Mouse (Mus musculus) heart, postnatal 25 days (tissue): Measurements from ENCODE around the gene Slc24a2. TPM values are rescaled to one million over a fixed set of nuclear protein-coding genes. Genes with fewer than 3 reads are reported as not detected.
A peak's percentile ranks its signal among the peaks of the same experiment; 100 is the strongest.

Experiments used
- DNase-seq: peaks from one replicate; pipeline ENCODE4 v3.0.0; 2022; ENCODE audit warnings: low spot score
- intact Hi-C: fragments of 180-260 bp; cut with DNase I; formaldehyde crosslinking; loops from one replicate; pipeline ENCODE4 v1.15.1; 2025
- total RNA-seq, 2 experiments: library from RNA; stranded (reverse); gene quantifications; 2 replicates each; pipeline ENCODE4 v1.2.3; 2021

The Slc24a2 gene
- total RNA-seq, 2 experiments from 2014 or later: 1.4 TPM

DNA sequence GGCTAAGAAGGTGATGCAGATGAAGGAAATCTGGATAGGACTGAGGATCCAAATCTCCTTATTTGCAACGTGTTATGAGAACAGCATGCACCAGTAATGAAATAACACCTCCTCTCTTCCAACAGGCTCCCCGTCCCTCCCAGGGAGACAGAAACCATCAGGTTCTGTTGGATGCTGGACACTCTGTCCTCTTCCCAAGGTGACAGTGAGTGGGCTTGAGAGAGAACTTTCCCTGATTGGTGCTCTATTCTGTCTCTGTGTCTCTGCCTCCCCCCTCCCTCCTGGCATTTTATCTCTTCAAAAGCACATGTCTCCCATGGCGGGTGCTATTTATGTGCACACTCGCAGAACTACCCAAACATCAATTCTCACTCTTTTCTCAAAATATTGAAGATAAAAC, 103.5 kb downstream of the Slc24a2 start:
- intact Hi-C loops: no loop called here

GRCm38 (mm10) chr4:87119758-87120157, 110.5 kb downstream of the Slc24a2 start:
- DNase-seq: no peak
- intact Hi-C loops: no loop called here

More for the DNA sequence above, 103.5 kb downstream of the Slc24a2 start:
- DNase-seq: no peak

GRCm38 (mm10) chr4:87115726-87116125, 114.6 kb downstream of the Slc24a2 start:
- intact Hi-C loops: no loop called here
- no peak for DNase-seq

DNA sequence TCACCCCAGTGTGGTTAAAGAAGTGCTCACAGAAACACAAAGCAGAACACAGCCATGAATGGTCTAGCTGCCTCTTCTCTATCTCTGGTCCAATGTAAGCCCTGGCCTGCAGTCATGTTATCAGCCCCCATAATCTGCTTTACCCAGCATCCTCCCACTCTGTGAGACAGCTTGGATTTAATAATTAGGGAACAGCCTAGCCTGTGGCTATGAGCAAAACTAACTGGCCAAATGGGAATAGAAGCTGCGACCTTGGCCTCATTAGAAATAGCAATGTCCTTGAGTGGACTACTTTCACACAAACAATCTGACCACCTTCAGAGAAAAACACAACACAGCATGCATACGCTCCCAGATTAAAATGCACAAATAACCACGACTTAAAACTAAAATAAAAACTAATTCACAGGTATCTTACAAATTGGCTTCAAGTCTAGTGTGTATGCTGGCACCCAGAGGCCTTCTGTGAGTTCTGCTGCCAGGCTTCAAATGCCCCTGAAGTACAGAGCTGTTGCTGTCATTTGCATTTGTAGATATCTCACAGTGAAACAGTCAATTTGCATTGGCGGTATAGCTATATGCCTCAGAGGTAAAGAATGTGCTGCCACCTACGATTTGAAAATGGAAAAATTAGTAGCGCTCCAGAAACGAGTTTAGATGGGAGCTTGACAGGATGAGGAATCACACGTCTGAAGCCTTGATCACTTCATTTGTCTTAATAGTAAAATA, 120.8 kb downstream of the Slc24a2 start:
- intact Hi-C loops: no loop called here
- DNase-seq: no peak

- no peak for DNase-seq
- intact Hi-C loops: no loop called here
These were observed 129.3 kb downstream of the Slc24a2 start for GRCm38 (mm10) chr4:87100936-87101335.

DNA sequence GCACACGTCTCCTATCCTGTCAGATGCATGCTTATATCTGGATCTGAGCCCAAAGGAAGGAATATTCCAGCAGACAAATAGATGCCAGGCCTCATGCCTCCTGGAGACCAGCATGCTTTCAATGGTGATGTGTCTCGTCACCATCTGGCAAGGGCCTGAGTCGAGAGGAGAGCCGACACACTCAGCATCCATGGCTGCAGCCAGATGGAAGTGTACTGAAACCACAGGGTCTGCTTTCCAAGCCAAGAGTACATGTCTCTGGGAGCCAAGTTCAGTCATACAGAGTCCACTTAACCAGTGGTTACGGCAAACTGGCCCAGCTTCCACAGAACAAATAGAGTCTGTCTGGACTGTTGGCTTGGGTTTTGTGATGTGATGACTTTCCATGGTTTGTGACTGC, 134.1 kb downstream of the Slc24a2 start:
- peak; percentile 49 for DNase-seq
- intact Hi-C loops: no loop called here

GRCm38 (mm10) chr4:87093612-87094011, 136.7 kb downstream of the Slc24a2 start:
- DNase-seq: no peak
- intact Hi-C loops: no loop called here

DNA sequence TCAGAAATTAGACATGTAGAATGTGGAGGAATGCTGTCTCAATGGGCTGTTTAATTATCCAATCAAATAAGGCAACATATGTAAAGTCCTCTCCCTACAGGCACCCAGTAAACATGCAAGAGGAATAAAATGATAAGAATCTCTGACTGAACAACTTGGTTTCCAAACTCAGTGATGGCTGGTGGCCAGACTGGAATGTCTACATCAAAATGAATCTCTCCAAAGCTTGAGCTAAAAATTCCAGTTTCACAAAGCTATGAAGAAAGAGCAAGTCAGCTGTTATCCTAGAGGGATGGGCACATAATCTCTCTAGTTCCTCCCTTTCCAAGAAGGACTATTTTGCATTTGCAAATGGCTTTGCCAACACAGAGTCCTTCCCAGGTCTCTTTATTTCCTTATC, 139.4 kb downstream of the Slc24a2 start:
- no peak for DNase-seq
- intact Hi-C loops: no loop called here

- DNase-seq: no peak
- intact Hi-C loops: no loop called here
These were observed 141.6 kb downstream of the Slc24a2 start for GRCm38 (mm10) chr4:87088713-87089112.

- DNase-seq: no peak
- intact Hi-C loops: no loop called here
These were observed 142.7 kb downstream of the Slc24a2 start for GRCm38 (mm10) chr4:87087597-87087996.

GRCm38 (mm10) chr4:87086933-87087577, 143.2 kb downstream of the Slc24a2 start:
- DNase-seq: peak; percentile 40
- intact Hi-C loops: no loop called here

DNA sequence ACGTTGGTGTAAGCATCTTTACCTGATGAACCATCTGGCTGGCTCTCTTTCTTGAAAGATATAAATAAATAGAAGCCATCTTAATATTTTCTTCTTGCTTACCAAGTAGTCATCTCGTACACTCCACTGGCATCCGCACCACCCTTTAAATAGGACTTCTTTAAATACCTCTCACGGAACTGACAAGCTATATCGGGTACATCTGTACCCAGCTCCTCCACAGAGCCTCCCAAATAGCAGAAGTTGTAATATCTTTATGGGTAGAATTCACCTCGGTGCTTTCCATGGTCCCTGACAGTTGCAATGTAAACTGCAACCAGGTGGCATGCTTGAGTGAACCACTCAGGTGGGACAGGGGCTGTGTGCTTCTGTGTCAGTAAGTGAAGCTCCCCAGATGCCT, 149.0 kb downstream of the Slc24a2 start:
- intact Hi-C loops: no loop called here
- no peak for DNase-seq

DNA sequence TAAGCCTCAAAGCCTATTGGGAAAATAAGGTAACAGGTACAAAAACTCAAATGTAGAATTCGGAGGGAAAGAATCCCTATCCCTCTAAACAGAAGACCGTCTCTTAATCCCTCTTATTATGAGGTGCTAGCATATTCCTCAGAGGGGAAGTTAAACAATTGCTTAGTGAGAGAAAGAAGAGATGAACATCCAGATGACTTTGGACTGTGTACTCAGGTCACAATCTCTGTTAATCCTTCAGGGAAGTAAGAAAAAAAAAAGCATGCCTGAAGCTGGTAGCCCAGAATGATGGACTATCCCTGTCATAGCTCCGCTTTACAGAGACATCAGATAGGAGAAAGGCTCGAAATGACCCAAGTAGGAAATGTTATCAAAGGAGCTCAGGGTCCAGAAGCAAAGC, 151.0 kb downstream of the Slc24a2 start:
- intact Hi-C loops: no loop called here
- DNase-seq: no peak

GRCm38 (mm10) chr4:87078726-87079125, 151.6 kb downstream of the Slc24a2 start:
- intact Hi-C loops: no loop called here
- DNase-seq: no peak

DNA sequence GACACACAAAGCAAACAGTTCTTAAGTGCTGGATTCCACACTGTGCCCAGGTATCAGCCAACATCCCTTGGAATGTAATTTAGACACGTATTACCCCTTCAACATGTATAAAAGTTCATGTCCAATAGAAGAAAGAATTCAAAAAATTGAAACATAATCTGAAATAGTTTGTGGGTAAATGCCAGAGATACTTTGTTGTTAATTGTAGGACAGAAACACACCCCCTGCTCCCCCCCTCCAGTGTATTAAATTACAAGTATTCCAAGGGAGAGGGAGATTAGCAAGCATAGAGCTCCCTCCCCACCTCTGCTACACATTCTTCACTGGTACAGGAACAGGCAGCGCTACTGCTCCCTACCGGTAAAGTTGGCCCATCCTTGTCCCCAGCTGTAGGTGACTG, 154.5 kb downstream of the Slc24a2 start:
- intact Hi-C loops: no loop called here
- no peak for DNase-seq

DNA sequence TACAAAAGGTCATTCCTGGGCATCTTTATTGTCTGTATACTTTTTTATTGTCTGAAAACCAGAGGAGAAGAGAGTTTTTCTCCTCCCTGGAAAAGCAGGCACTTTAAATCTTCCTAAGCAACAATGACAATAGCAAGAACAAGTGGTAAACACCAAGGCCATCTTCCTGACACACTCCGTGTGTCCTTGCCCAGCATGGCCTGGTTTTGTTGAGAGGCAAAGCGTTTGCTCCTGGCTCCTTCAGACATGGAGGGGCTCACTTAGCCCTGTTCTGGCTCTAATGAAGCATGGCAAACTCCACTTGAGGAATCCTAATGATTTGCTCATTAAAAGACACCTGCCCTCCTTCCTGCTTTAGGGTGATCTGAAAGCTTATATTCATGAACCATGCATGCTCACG, 162.2 kb downstream of the Slc24a2 start:
- intact Hi-C loops: no loop called here
- no peak for DNase-seq

- intact Hi-C loops: no loop called here
- no peak for DNase-seq
These were observed 165.1 kb downstream of the Slc24a2 start for GRCm38 (mm10) chr4:87065227-87065626.

DNA sequence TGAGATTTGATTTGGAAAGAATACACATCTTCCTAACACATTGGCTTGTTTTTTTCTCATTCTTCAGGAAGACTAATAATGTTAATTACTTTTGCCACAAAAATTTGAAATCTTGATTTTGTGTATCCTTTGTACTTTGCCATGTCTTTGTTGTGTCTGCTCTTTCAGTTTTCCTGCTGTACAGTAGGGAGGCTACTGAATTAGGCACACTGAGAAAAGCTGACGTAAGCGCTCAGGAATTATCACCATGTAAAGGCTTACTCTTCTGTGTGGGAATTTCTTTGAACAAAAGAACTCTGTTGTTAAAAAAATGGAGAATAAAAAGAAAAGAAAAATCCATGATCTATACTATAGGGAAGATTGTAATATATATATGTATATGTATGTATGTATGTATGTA, 165.7 kb downstream of the Slc24a2 start:
- intact Hi-C loops: no loop called here
- DNase-seq: no peak

- DNase-seq: no peak
- intact Hi-C loops: no loop called here
These were observed 167.5 kb downstream of the Slc24a2 start for GRCm38 (mm10) chr4:87062771-87063253.

DNA sequence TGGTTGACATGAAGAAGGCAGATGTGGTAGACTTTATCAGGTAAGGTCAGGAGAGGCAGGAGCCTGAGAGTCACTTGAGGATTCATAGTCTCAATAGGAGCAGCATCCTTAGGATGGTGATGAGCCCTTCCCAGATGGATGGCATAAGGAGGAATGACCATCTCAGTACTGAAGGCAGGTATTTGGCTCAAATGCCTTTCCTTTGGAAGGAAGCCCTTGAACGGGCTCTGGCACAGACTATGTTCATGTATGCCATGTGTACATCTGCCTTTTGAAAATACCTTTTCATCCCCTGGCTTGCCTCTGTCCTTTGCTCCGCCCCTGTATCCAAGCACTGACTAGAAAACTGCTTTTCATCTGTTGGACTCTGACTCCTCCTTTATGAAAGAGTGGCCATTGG, 168.6 kb downstream of the Slc24a2 start:
- intact Hi-C loops: no loop called here

DNA sequence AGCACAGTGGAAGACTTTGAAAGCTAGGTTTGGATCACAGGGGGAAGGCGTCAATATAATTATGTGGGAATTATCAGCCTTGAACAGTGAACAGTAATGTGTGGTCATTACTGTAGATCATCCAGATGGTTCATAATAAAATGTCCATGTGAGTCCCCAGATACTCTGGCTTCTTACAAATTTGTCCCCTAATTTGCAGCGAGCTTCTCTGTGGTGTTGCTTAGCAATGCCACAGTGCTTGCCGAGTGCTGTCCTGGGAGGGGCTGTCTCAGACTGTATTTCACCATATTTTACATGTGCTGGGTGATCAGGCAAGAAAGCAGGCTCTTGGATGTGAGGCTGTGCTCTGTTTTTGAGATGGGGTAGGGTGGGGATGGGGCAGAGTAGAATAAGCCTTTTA, 172.7 kb downstream of the Slc24a2 start:
- intact Hi-C loops: no loop called here

More for the DNA sequence above, 168.6 kb downstream of the Slc24a2 start:
- no peak for DNase-seq

DNA sequence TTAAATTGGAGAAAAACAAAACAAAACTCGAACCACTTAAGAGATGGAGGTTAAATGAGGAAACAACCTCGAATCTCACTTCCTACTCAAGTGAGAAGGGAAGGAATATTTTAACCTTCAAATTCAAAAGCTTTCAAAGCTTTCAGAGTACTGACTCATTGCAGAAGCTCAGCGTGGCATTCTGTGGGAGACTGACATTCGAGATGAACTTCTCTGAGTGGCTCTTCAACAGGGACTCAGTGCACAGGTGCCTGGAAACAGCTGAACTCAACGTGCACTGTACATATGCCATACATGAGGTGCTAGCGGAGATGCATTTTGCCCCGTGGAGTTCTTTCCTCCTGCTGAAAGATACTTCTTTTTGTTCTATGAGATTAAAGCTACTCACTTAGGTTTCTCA, 174.5 kb downstream of the Slc24a2 start:
- intact Hi-C loops: no loop called here
- DNase-seq: no peak

More for the DNA sequence above, 172.7 kb downstream of the Slc24a2 start:
- no peak for DNase-seq
